Mouse (Mus musculus): ENCODE data around the gene Nap1l4. TPM values are rescaled to one million over a fixed set of nuclear protein-coding genes. Genes with fewer than 3 reads are reported as not detected.

Nap1l4 gene
- 331 and 335 TPM in 2 replicates for polyA plus RNA-seq (2016; fragmentation: Nextera tagmentation; extraction: Ambion mirVana)

DNA sequence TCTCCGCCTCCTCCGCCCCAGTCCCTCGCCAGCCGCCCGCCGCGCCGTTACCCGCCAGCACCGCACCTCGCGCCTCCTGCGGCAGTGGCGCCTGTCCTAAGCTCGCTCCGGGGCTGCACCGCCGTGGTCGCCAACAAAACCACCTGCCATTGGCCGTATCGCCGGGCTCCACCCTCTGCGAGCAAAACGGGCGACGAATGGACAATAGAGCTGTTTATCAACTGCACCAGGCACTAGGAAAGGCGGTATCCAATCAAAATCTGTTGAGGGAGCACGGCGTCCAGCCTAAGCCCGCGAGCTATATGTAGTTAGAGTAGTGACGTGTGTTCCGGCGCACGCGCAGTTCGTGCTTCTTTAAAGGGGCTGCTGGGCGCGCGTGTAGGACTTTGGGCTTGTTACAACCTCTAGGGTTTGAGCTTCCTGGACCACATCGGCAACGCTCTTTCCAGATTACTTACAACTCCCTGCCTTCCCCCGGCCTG, at the start of gene Nap1l4:
Gene Nap1l4 (minus strand): TSS at position 131 of the 482 bp plus-strand sequence.
- ATAC-seq (ENCODE audit: insufficient number of reproducible peaks, insufficient read depth, low FRiP score, low TSS enrichment, low read depth), result peak; percentile 99

DNA sequence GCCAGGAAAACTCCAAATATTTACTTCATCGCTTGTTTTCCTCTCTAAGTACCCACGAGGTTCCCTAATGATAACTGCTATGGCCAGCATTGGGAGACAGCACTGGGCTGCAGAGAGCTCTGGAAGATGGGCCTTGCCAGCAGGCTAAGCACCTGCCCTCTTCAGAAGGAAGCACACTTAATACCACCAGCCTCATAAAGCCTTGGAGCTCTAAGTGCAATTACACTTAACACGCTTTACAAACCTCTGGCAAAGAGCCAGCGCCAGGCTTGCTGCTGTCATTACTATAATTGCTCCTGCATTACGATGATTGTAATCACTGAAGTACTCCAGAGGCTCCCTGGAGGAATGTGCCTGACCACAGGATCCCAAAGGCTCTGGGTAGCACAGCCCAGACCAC, 46.0 kb upstream of the Nap1l4 start:
- WGBS, result 45% methylated on average over 5 of the region's 5 CpGs
- H3K36me3 ChIP-seq, result peaks cover 47% of the 10 kb centered on the region
- ATAC-seq (ENCODE audit: insufficient number of reproducible peaks, insufficient read depth, low FRiP score, low TSS enrichment, low read depth), result no peak

More for the DNA sequence above, at the start of gene Nap1l4:
- H3K27me3 ChIP-seq, result no peaks in the 10 kb centered on the region
- under 1% methylated on average over 43 of the region's 43 CpGs for WGBS
- peaks cover 28% of the 10 kb centered on the region for H3K4me1 ChIP-seq (replicated peaks)
- peak within 1 kb of the TSS; percentile 80 for H3K4me2 ChIP-seq
- peak within 1 kb of the TSS; percentile 94 for H3K9ac ChIP-seq (replicated peaks)
- peak within 1 kb of the TSS; percentile 94 for H3K4me3 ChIP-seq (replicated peaks)
- peaks cover 11% of the 10 kb centered on the region for H3K36me3 ChIP-seq
- peak within 1 kb of the TSS; percentile 94 for H3K27ac ChIP-seq
- no peaks in the 10 kb centered on the region for H3K9me3 ChIP-seq

DNA sequence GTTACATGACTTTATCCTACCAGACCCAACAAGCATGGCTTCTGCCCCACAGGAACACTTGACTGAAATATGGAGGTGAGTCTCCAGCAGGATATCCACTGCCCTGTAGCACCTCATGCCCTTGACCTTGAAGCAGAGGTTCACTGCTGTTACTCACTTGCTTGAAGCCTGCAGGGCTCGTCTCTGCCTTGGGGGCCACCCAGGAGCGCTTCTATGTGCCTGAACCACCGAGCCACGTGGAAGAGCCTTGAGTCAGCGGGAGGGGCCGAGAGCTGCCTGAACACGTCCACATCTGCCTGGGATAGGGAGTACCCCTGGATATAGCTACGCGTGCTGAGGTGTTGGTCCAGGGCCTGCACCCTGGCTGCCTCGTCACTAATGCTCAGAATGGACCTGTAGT, 43.3 kb upstream of the Nap1l4 start:
- Histone ChIP-seq H3K4me3 (replicated peaks) (no peak overlapping the region), H3K27me3 (no peaks in the 10 kb centered on the region), H3K36me3 (peaks cover 73% of the 10 kb centered on the region), H3K27ac (no peak overlapping the region), H3K9me3 (no peaks in the 10 kb centered on the region), H3K4me2 (no peak overlapping the region), H3K9ac (replicated peaks) (no peak overlapping the region), H3K4me1 (replicated peaks) (peaks cover 7% of the 10 kb centered on the region; the same call in 1 of the 2 replicates)
- no peak for ATAC-seq (ENCODE audit: insufficient number of reproducible peaks, insufficient read depth, low FRiP score, low TSS enrichment, low read depth)
- 88% methylated on average over 10 of the region's 10 CpGs for WGBS

More for the DNA sequence above, 46.0 kb upstream of the Nap1l4 start:
- Histone ChIP-seq H3K9me3 (no peaks in the 10 kb centered on the region), H3K27me3 (no peaks in the 10 kb centered on the region), H3K4me1 (replicated peaks) (peaks cover 18% of the 10 kb centered on the region), H3K4me2 (no peak overlapping the region), H3K4me3 (replicated peaks) (no peak overlapping the region), H3K9ac (replicated peaks) (no peak overlapping the region), H3K27ac (no peak overlapping the region)

DNA sequence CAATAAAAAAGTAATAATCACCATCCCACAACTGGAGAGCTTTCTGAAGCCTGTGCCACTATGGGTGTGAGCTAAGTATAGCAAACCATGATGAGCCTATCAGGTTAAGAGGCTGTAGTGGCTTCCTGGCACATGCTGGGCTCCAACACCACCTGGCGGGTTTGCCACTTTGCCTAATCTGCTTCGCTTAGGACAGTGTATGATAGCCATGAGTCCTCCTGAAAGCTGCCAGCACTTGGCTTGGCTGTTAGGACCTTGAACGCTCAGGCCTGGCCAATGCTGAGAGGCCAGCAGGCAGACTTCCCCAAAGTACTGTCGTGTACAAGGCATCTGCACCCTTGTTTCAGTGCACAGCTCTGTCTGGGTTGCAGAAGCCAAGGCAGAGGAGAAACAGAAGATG, 39.1 kb upstream of the Nap1l4 start:
- Histone ChIP-seq H3K4me2 (no peak overlapping the region), H3K36me3 (peaks cover 98% of the 10 kb centered on the region)

DNA sequence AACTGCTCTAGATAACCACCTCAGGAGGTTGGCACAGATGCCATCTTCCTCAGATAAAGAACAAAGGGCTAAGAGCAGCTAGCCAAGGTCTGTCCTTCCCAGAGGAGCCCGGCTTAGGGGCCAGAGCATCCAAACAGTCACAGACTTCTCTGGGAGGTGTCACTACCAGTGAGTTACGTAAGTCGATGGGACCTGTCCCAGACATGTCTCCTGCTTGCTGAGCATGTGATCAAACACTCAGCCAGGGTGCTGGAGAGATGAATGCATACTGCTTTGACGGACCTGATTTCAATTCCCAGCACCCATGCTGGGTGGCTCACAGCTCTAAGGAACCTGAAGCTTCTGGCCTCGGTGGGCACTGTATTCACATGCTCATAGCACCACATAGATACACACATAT, 38.7 kb upstream of the Nap1l4 start:
- 85% methylated on average over 5 of the region's 5 CpGs for WGBS
- peaks cover 98% of the 10 kb centered on the region for H3K36me3 ChIP-seq
- no peak overlapping the region for H3K9ac ChIP-seq (replicated peaks)
- H3K27me3 ChIP-seq, result no peaks in the 10 kb centered on the region
- H3K4me1 ChIP-seq (replicated peaks), result no peaks in the 10 kb centered on the region
- H3K4me3 ChIP-seq (replicated peaks), result no peak overlapping the region
- H3K27ac ChIP-seq, result no peak overlapping the region
- no peak for ATAC-seq (ENCODE audit: insufficient number of reproducible peaks, insufficient read depth, low FRiP score, low TSS enrichment, low read depth)
- H3K4me2 ChIP-seq, result no peak overlapping the region
- H3K9me3 ChIP-seq, result no peaks in the 10 kb centered on the region

More for the DNA sequence above, 39.1 kb upstream of the Nap1l4 start:
- Histone ChIP-seq H3K4me3 (replicated peaks) (no peak overlapping the region), H3K4me1 (replicated peaks) (no peaks in the 10 kb centered on the region), H3K9me3 (no peaks in the 10 kb centered on the region), H3K27ac (no peak overlapping the region), H3K9ac (replicated peaks) (no peak overlapping the region), H3K27me3 (no peaks in the 10 kb centered on the region)
- ATAC-seq (ENCODE audit: insufficient number of reproducible peaks, insufficient read depth, low FRiP score, low TSS enrichment, low read depth), result no peak
- WGBS, result 89% methylated on average over 4 of the region's 4 CpGs

DNA sequence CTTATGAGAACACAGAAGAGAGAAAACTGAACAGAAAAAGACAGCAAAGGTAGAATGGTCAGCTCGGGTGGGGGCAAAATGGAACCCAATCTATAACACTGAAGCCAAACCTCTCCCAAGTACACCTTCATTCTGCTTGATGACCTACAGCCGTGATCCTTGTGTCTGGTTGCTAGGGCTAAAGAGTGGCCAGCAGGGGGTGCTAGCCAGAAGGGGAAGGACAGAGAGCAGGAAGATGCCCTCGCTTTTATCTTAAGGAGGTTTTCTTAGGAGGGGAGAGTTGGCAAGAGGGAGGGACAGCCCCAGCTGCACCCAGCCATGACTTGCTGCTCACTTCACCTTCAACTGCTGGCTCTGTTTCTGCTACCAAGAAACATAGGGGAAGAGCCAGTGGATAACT, 35.0 kb upstream of the Nap1l4 start:
- no peak overlapping the region for H3K4me2 ChIP-seq
- H3K9ac ChIP-seq (replicated peaks), result no peak overlapping the region
- H3K4me1 ChIP-seq (replicated peaks), result no peaks in the 10 kb centered on the region
- 0 out of 2 replicates have a peak, but pooled peaks have one; percentile 15 for ATAC-seq (ENCODE audit: insufficient number of reproducible peaks, insufficient read depth, low FRiP score, low TSS enrichment, low read depth)
- WGBS, result 47% methylated on average over 3 of the region's 3 CpGs
- peaks cover 92% of the 10 kb centered on the region for H3K36me3 ChIP-seq
- H3K4me3 ChIP-seq (replicated peaks), result no peak overlapping the region
- H3K27me3 ChIP-seq, result no peaks in the 10 kb centered on the region
- no peaks in the 10 kb centered on the region for H3K9me3 ChIP-seq
- H3K27ac ChIP-seq, result no peak overlapping the region

DNA sequence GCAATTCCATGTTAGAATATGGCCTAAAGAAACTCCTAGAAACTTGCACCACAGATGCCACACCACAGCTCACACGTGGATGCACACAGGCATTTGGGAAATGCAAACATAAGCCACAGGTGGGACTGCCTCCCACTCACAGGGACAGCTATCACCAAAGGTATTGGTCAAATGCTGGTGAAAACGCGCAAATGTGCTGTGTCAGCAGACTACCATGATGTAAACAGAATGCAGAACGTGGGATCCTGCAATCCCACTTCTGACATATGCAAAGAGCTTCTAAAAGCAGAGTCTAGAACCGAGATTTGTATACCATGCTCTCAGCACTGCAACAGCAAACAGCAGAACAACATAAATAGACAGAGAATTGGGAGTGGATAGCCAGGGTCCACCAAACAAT, 34.1 kb upstream of the Nap1l4 start:
- H3K9ac ChIP-seq (replicated peaks), result no peak overlapping the region
- WGBS, result 91% methylated on average over 5 of the region's 5 CpGs
- no peak overlapping the region for H3K4me2 ChIP-seq
- ATAC-seq (ENCODE audit: insufficient number of reproducible peaks, insufficient read depth, low FRiP score, low TSS enrichment, low read depth), result no peak
- no peaks in the 10 kb centered on the region for H3K4me1 ChIP-seq (replicated peaks)
- no peak overlapping the region for H3K4me3 ChIP-seq (replicated peaks)
- peaks cover 92% of the 10 kb centered on the region for H3K36me3 ChIP-seq
- H3K27ac ChIP-seq, result no peak overlapping the region
- H3K9me3 ChIP-seq, result no peaks in the 10 kb centered on the region
- H3K27me3 ChIP-seq, result no peaks in the 10 kb centered on the region

DNA sequence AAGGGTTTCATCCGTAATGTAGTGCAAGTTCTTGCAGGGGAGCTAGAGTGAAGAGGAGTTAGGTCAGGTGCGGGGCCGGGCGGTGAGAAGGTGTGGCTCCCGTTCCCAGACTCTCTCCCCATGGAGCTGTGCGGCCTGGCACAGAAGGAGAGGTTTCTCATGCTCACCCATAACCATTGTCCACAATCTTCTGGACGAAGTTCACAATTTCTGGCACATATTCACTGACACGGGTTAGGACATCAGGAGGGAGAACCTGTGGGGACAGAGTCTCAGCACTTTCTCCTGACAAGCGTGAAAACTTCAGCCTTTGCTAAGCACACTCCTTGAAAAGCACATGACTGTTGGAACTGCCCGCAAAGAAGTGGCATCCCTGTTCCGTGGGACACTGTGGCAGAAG, 26.8 kb upstream of the Nap1l4 start:
- WGBS, result 89% methylated on average over 11 of the region's 11 CpGs
- no peak overlapping the region for H3K27ac ChIP-seq
- H3K4me1 ChIP-seq (replicated peaks), result no peaks in the 10 kb centered on the region
- H3K9ac ChIP-seq (replicated peaks), result no peak overlapping the region
- H3K4me2 ChIP-seq, result no peak overlapping the region
- H3K36me3 ChIP-seq, result peaks cover 97% of the 10 kb centered on the region
- H3K4me3 ChIP-seq (replicated peaks), result no peak overlapping the region
- H3K27me3 ChIP-seq, result no peaks in the 10 kb centered on the region
- ATAC-seq (ENCODE audit: insufficient number of reproducible peaks, insufficient read depth, low FRiP score, low TSS enrichment, low read depth), result no peak
- H3K9me3 ChIP-seq, result no peaks in the 10 kb centered on the region

DNA sequence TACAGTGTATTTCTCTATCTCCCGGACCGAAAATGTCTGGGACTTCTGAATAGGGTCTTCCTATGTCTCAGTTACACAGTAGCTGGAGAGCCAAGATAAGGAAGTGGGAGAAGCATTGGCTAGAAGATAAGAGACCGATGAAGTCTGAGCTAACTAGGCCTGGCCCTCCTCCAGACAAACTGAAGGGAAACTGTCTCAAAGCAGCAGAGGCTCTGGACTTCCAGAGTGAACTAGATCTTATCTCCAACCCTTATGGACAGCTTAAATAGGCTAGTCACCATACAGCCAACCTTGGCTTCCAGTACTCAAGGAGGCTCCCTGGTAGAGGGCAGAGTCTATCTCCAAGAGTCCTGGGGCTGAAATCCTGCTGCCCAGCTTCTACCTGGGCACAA, 16.7 kb upstream of the Nap1l4 start:
- Histone ChIP-seq H3K9ac (replicated peaks) (no peak overlapping the region), H3K36me3 (peaks cover 98% of the 10 kb centered on the region), H3K27ac (no peak overlapping the region), H3K27me3 (no peaks in the 10 kb centered on the region), H3K4me2 (no peak overlapping the region), H3K4me3 (replicated peaks) (no peak overlapping the region), H3K4me1 (replicated peaks) (no peaks in the 10 kb centered on the region), H3K9me3 (no peaks in the 10 kb centered on the region)
- 96% methylated on average over 3 of the region's 3 CpGs for WGBS
- no peak for ATAC-seq (ENCODE audit: insufficient number of reproducible peaks, insufficient read depth, low FRiP score, low TSS enrichment, low read depth)

DNA sequence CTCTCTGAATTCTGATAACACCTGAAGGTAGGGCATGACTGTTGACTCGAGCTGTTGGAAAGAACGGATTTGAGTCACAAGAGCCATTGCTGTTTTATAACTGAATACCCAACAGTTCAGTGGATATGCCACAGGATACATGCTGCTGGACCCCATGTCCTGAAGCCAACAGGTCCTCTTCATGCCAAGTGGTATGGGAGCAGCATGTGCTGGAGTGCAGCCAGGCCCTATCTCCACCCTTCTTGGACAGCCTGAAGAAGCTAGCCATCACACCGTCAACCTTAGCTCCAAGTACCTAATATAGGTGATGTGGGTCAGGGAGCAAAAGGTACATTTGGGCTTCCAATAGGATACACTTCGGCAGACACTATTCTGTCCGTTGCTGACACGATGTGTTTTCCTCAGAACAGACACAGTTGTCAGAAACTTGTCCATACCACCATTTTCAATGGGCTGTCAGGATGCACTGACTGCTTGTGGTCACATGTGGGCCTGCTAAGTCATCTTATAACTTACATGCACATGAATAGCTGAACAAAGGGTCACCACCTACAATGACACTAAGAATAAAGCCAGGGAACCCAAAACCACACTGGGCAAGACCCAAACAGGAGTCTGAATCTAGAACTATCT, 16.2 kb upstream of the Nap1l4 start:
- H3K9me3 ChIP-seq, result no peaks in the 10 kb centered on the region
- H3K27me3 ChIP-seq, result no peaks in the 10 kb centered on the region
- no peak overlapping the region for H3K27ac ChIP-seq
- no peak overlapping the region for H3K4me3 ChIP-seq (replicated peaks)
- no peak overlapping the region for H3K9ac ChIP-seq (replicated peaks)
- no peak for ATAC-seq (ENCODE audit: insufficient number of reproducible peaks, insufficient read depth, low FRiP score, low TSS enrichment, low read depth)
- no peak overlapping the region for H3K4me2 ChIP-seq
- H3K36me3 ChIP-seq, result peaks cover 98% of the 10 kb centered on the region
- 90% methylated on average over 6 of the region's 6 CpGs for WGBS
- no peaks in the 10 kb centered on the region for H3K4me1 ChIP-seq (replicated peaks)

DNA sequence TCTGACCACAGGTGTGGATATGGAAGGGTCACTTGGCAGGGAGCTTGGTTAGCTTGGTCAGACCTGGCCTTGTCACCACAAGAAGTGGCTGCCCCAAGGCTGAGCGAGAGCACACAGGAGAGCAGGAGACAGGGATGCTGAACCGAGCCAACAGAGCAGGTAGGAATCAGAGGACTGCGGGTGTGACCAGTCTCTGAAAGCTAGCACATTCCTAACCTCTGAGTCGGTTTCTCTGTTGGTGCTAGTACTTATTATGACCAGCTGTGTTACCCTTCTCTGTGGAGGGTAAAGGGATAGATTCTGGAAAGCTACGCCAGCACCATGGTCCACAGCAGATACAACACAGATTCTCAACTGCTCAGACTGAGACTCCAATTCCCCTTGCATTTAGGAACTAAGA, 14.9 kb upstream of the Nap1l4 start:
- peaks cover 98% of the 10 kb centered on the region for H3K36me3 ChIP-seq

DNA sequence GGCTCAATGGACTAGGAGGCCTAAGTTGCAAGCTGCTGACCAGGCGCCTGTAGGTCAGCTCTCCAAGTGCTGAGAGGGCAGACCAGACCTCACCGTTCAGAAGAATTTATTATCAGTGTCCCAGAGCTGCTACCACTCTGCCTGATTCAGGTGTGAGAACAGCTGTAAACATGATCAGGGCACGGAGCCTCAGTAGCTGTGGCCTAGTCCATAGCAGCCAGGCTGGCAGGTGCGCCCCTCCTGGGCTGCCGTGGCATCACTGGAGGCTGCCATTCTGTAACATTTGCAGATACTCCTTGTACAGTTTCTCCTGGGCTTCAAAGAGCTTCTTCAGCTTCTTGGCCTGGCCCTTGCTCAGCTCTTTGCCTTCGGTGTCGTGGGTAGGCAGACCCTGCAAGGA, 8.7 kb upstream of the Nap1l4 start:
- Histone ChIP-seq H3K27me3 (no peaks in the 10 kb centered on the region), H3K9ac (replicated peaks) (no peak overlapping the region), H3K9me3 (no peaks in the 10 kb centered on the region), H3K4me1 (replicated peaks) (no peaks in the 10 kb centered on the region), H3K36me3 (peaks cover 86% of the 10 kb centered on the region), H3K27ac (no peak overlapping the region), H3K4me3 (replicated peaks) (no peak overlapping the region), H3K4me2 (no peak overlapping the region)
- WGBS, result 94% methylated on average over 7 of the region's 7 CpGs
- no peak for ATAC-seq (ENCODE audit: insufficient number of reproducible peaks, insufficient read depth, low FRiP score, low TSS enrichment, low read depth)

More for the DNA sequence above, 14.9 kb upstream of the Nap1l4 start:
- WGBS, result 90% methylated on average over 5 of the region's 5 CpGs
- no peaks in the 10 kb centered on the region for H3K27me3 ChIP-seq
- no peak for ATAC-seq (ENCODE audit: insufficient number of reproducible peaks, insufficient read depth, low FRiP score, low TSS enrichment, low read depth)
- no peak overlapping the region for H3K4me2 ChIP-seq
- H3K9ac ChIP-seq (replicated peaks), result no peak overlapping the region
- H3K9me3 ChIP-seq, result no peaks in the 10 kb centered on the region
- H3K4me1 ChIP-seq (replicated peaks), result no peaks in the 10 kb centered on the region
- H3K27ac ChIP-seq, result no peak overlapping the region
- no peak overlapping the region for H3K4me3 ChIP-seq (replicated peaks)

Measured in limb, embryonic 12.5 days (tissue).